Mouse (Mus musculus) thymus, postnatal 4 days (tissue): ENCODE results near the gene Hoxc12.

ENCODE experiments used
- DNase-seq: peaks from one replicate; pipeline ENCODE4 v3.0.0; 2021

Hoxc12 gene

DNA sequence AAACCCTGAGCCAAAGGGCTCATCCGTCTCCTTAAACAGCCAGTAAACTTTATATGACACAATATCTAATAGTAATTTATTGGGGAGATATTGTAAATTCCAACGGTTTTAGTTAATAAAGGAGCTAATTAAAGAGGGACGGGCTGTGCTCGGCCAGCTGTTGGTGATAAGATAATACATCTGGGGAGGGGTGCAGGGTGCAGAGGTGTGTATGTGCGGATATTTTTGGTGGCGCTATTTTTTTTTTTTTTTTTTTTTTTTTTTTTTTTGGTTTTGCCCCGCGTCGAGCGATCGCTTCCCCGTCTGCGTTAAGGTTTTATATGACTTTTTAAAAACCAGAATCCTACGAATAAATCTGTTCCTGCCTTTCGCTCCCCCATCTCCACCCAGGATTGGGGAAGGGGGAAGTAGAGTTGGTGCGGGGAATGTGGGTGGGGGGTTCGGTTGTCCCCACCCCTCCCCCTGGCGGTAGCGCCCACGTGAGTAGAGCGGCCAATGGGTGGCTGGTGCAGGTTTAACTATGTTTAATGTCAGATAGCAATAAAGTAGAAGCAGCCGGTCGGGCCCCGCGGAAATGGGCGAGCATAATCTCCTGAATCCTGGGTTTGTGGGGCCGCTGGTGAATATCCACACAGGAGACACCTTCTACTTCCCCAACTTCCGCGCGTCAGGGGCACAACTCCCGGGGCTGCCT lies at the start of gene Hoxc12:
Gene Hoxc12, plus strand, starts transcription at position 479 of the 694 bp plus-strand sequence.
- no peak for DNase-seq

DNA sequence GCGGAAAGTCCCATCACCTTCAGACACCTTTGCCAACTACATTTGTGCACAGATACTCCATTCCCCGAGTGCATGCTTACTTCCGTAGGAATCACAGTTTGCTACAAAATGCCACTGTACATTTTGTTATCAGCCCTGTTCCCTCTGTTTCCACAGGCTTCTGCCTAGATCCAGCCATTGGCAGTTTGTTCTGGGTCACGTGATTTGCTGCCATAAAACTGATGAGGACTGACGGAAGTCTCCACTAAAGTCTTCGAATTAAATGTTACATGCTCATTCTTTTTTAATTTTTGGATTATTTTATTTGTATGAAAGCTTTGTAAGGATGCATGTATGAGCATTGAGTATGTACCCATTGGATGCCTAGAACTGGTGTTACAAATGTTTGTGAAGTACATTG lies 41.4 kb upstream of the Hoxc12 start:
- no peak for DNase-seq

DNA sequence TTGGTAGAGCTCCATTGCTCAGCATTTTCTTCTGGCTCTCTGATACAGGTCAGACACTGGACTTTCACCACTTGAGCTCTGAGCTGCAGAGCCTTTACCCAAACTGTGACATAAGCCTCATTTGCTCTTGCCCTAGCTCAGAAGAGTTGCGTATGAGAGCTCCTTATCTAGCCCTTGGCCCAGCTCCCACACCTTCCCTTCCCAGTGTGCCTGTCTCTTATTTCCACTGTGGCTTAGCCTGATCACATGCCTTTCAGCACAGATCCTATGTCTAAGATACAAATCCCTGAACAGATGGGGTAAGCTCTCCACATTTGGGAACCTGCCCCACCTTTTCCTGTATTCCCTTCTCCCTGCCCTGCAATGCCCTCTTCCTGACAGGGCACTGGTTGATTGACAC lies 31.6 kb upstream of the Hoxc12 start:
- no peak for DNase-seq

DNA sequence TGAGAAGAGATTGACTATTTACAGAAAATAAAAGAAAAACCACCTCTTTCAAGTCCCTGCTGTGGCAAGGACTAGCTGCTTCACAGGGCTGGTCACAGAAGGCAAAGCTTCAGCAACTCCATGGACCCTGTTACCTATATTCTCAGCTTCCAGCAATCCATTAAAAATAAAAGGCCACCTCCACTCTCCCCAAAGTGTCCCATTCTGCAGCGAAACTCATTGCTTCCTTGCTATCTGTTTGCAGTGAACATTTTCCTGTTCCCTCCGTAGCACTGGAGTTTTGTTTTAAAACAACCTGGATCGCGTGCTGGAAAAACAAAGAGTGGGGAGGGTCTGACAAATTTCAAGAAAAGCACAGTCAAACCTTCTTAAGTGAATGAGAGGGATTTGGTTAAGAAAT lies 27.0 kb upstream of the Hoxc12 start:
- no peak for DNase-seq

GRCm38 (mm10) chr15:102910038-102910437 lies 26.5 kb upstream of the Hoxc12 start:
- DNase-seq: no peak

GRCm38 (mm10) chr15:102910496-102911095 lies 26.0 kb upstream of the Hoxc12 start:
- no peak for DNase-seq

- no peak for DNase-seq
Measured at GRCm38 (mm10) chr15:102913038-102913585, 23.4 kb upstream of the Hoxc12 start.

GRCm38 (mm10) chr15:102917972-102918572 lies 18.5 kb upstream of the Hoxc12 start:
- DNase-seq: no peak

DNA sequence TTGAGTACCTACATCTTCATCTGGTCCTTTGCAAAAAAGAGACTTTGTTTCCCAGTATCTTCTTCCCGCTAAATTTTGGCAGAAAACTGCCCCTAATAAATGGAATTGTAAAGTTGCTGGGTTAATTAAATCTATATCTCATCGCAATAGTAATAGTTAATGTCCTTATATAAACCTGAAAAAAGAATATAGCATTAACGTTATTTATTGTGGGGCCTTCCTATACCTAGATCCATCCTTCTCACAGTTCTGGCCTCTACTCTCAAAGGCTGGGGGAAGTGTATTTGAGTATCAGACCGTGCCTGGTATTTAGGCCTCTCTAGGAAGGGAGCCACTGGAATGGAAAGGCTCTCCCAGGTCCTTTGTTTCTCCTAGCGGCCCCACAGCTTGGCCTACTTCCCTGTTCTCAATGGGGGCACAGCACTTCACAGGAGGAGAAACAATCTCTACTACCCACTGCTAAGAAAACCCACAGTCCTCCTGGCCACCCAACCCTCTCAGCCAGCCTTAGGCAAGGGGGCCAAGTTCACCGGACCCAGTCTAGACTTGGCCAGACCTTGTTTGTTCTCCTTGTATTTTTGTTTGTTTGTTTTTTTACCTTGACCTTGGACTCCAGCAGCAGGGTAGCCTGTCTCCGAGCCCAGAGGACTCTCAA lies 17.8 kb upstream of the Hoxc12 start:
- DNase-seq: no peak

DNA sequence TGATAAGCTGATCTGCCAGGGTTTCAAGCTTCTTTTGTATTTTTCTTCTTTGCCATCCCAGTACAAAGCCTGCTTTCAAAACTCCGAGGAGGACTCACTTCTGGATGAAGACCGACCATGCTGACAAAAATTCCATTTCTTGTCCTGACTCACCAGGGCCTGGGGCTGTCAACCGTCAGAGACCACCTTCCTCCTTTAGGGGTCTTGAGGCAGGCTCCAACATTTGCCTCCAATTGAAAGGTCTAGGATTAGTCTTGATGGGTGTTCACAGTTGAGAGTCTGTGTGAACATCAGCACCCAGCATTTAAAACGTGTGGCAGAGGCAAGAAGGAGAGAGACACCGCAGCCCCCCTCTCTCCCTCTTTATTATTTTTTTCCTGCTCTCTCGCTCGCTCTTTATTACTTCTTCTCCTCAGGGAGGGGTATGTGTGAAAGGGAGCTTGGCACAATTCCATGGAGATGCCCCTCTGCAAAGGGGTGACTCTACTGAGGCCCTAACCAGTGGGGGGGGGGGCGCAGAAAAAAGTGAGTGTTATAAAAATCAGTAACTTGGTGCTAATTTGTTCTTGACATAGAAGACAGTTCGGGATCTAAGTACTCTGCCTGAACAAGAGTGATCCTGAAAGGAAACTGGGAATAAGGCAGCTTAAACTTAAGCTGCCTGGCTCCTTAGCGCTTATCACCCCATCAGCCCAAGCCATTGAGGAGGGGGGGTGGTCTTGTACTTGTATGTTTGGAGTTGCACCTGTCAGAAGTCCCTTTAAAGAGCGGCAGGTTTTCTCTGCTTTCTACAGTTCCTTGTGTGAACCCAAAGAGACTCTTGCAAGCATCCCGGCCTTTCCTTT lies 17.0 kb upstream of the Hoxc12 start:
- DNase-seq: no peak

DNA sequence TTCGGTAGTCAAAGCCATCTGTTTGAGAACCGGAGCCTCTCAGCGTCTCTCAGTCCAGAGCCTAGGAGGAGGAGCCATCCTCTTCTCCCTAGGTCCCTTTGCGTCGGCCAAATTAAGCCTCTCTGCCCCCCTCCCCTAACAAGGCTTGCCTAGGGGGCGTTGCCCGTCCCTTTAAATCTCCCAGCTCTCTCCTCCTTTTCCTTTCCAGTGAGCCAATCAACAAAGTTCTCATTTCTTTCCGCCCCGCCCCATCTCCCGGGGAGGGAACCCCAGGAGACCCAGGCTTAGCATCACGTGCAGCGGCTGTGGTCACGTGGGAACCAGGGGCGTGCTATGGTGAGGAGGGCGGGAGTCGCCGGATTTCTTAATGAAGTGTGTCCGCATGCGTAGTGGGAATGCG lies 15.9 kb upstream of the Hoxc12 start:
- DNase-seq: peak; percentile 16

DNA sequence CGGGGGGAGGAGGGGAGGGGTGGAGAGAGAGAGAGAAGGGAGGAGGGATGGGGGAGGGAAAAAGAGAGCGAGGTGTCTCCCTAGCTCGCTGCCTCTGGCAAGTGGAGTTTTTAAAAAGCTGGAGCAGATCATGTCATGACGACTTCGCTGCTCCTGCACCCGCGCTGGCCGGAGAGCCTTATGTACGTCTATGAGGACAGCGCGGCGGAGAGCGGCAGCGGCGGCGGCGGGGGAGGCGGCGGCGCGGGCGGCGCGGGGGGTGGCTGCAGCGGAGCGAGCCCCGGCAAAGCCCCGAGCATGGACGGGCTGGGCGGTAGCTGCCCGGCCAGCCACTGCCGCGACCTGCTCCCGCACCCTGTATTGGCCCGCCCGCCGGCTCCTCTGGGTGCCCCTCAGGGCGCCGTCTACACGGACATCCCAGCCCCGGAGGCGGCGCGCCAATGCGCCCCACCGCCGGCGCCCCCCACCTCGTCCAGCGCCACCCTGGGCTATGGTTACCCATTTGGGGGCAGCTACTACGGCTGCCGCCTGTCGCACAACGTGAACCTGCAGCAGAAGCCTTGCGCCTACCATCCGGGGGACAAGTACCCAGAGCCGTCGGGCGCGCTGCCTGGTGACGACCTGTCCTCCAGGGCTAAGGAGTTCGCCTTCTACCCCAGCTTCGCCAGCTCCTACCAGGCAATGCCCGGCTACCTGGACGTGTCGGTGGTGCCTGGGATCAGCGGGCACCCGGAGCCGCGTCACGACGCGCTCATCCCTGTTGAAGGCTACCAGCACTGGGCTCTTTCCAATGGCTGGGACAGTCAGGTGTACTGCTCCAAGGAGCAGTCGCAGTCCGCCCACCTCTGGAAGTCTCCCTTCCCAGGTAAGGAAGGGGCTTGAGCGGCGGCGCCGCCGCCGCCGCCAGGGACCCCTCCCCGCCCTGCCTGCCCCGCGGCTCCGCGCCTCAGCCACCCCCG lies 15.2 kb upstream of the Hoxc12 start, which contains the start of gene Hoxc13:
Gene Hoxc13, plus strand, starts transcription at position 51 of the 959 bp plus-strand sequence.
- DNase-seq: peak; percentile 9

DNA sequence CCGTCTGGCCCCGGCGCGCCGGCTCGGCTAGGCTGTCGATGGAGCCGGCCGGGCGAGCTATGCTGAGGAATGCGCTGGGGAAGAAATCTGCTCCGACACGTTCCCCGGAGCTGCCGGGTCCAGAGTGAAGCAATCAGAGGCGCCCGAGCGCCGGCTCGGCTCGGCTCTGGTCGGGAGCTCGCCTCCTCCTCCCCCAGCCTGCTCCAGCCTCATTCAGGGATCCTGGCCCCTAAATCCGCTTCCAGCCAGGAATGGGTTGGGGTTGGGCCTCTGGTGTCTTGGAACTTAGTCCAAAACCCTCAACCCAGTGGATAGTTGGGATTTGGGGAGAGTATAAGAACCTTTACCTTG lies 14.6 kb upstream of the Hoxc12 start:
- peak; percentile 11 for DNase-seq

GRCm38 (mm10) chr15:102922636-102923500 lies 13.7 kb upstream of the Hoxc12 start:
- DNase-seq: no peak

GRCm38 (mm10) chr15:102927032-102927645 lies 9.4 kb upstream of the Hoxc12 start:
- DNase-seq: no peak

DNA sequence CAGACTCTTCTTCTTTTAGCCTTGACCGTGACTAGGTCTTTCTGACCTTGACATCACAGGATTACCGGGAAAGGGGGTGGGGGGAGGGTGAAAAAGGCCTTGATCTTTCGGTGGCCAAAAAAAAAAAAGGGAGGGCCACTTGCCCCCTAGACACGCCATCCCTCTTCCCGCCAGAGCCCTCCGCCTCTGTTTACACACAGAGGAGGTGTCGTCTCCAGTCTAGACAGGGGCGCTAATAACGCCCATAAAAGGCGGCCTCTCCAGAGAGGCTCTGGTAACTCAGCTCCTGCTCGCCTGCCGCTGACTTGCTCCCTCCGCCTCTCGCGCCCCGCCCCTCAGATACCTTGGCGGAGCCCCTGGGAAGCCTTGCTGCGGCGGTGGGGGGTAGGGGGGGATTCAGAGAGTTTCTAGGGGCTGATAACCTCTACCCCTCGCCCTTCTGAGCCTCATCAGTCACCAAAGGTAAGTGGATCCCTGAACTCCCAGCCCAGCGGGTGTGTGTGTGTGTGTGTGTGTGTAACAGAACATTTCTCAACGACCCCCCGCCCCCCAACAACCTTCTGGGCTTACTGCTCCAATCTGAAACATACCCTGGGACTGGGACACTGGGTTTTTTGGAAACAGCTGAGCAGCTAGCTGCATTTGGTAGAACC lies 4.7 kb upstream of the Hoxc12 start:
- peak; percentile 10 for DNase-seq

- DNase-seq: no peak
Measured at GRCm38 (mm10) chr15:102934438-102934837, 2.1 kb upstream of the Hoxc12 start.

GRCm38 (mm10) chr15:102934897-102935296 lies 1.7 kb upstream of the Hoxc12 start:
- peak; percentile 11 for DNase-seq

GRCm38 (mm10) chr15:102937036-102937666 lies 594 bp downstream of the Hoxc12 start:
- peak; percentile 22 for DNase-seq
